ENCODE assay signal across 9 mouse cellular contexts in genomic region chr14:27623368-27623767, GRCm38 (mm10). TPM values are rescaled to one million over a fixed set of nuclear protein-coding genes. Genes with fewer than 3 reads are reported as not detected.
A peak's percentile ranks its signal among the peaks of the same experiment; 100 is the strongest.
DNase-seq lines count a peak whose midpoint lies in the region; ATAC-seq and TF ChIP-seq lines count a peak whose summit lies in the region.
"Had no signal": no experiment of that assay in that cellular context is flagged by ENCODE, and none has a peak within 500 bp of the region (broad histone marks: within the 10 kb centered on the region; RNA-seq: fewer than 3 reads in every experiment).

No protein-coding gene starts in this region.

- no peak for TF ChIP-seq CTCF in lung, postnatal 0 days (IDR thresholded peaks at IDR 0.05)

- H3K4me1 ChIP-seq in forebrain, embryonic 13.5 days, result peaks cover 13% of the 10 kb centered on the region
- H3K4me1 ChIP-seq in hindbrain, embryonic 15.5 days (replicated peaks), result peaks cover 19% of the 10 kb centered on the region
- H3K4me1 ChIP-seq in lung, postnatal 0 days (ENCODE audit: insufficient read depth, low read depth, low read length), result no peaks in the 10 kb centered on the region; the same call in 1 of the 2 replicates

- peak overlapping the region; percentile 84; the same call in 1 of the 2 replicates for H3K27ac ChIP-seq in forebrain, embryonic 13.5 days
- peak overlapping the region; percentile 86 for H3K27ac ChIP-seq in hindbrain, embryonic 15.5 days (replicated peaks)
- no peak overlapping the region for H3K27ac ChIP-seq in lung, postnatal 0 days (ENCODE audit: low read length)

- peak overlapping the region; percentile 89 for H3K9ac ChIP-seq in forebrain, embryonic 13.5 days
- H3K9ac ChIP-seq in hindbrain, embryonic 15.5 days, result peak overlapping the region; percentile 81
- 0 out of 2 replicates have a peak overlapping the region, but pooled peaks have one; percentile 3 for H3K9ac ChIP-seq in lung, postnatal 0 days (replicated peaks; ENCODE audit: low read depth)

- no peaks in the 10 kb centered on the region for H3K9me3 ChIP-seq in forebrain, embryonic 13.5 days (replicated peaks)
- H3K9me3 ChIP-seq in hindbrain, embryonic 15.5 days, result no peaks in the 10 kb centered on the region
- no peaks in the 10 kb centered on the region for H3K9me3 ChIP-seq in lung, postnatal 0 days (ENCODE audit: low read length)

- peak overlapping the region; percentile 78 for H3K4me3 ChIP-seq in forebrain, embryonic 13.5 days
- H3K4me3 ChIP-seq in hindbrain, embryonic 15.5 days, result peak overlapping the region; percentile 62
- H3K4me3 ChIP-seq in lung, postnatal 0 days (ENCODE audit: low read depth, low read length), result 0 out of 2 replicates have a peak overlapping the region, but pooled peaks have one; percentile 50

- peak overlapping the region; percentile 86 for H3K4me2 ChIP-seq in forebrain, embryonic 13.5 days
- peak overlapping the region; percentile 71 for H3K4me2 ChIP-seq in hindbrain, embryonic 15.5 days
- peak overlapping the region; percentile 90 for H3K4me2 ChIP-seq in lung, postnatal 0 days (replicated peaks; ENCODE audit: low read depth, low read length)

- ATAC-seq in forebrain, embryonic 13.5 days, result peak; percentile 90
- ATAC-seq in hindbrain, embryonic 15.5 days (ENCODE audit: low FRiP score, low read depth), result peak; percentile 84
- peak; percentile 72 for ATAC-seq in lung, postnatal 0 days

- no peaks in the 10 kb centered on the region for H3K36me3 ChIP-seq in forebrain, embryonic 13.5 days (ENCODE audit: poor library complexity, severe bottlenecking)
- H3K36me3 ChIP-seq in hindbrain, embryonic 15.5 days, result no peaks in the 10 kb centered on the region
- no peaks in the 10 kb centered on the region for H3K36me3 ChIP-seq in lung, postnatal 0 days (ENCODE audit: insufficient read depth, low read length)

- intact Hi-C loops in gastrocnemius, postnatal 14 days (cut with DNase I; ENCODE audit: low total_unique reads), result no loop called here

- H3K27me3 ChIP-seq in forebrain, embryonic 13.5 days, result no peaks in the 10 kb centered on the region
- H3K27me3 ChIP-seq in hindbrain, embryonic 15.5 days, result no peaks in the 10 kb centered on the region
- H3K27me3 ChIP-seq in lung, postnatal 0 days (replicated peaks; ENCODE audit: insufficient read depth, low read length), result 0 out of 2 replicates have a peak, but pooled peaks cover 2% of the 10 kb centered on the region

- DNase-seq in gastrocnemius, postnatal 14 days, result peak; percentile 3
- DNase-seq in gastrocnemius, postnatal 4 days (ENCODE audit: low spot score in 2 of 2), result no peak
- DNase-seq in left cerebral cortex, adult 11 months (ENCODE audit: low spot score), result peak; percentile 74
- DNase-seq in lung, postnatal 0 days (ENCODE audit: low spot score), result peak; percentile 77
- peak; percentile 86 to 93 for DNase-seq in right cerebral cortex, postnatal 10 days (ENCODE audit: low spot score in 2 of 2)
- no peak for DNase-seq in thymus, postnatal 10 days (ENCODE audit: low spot score in 2 of 2)

- 4% methylated on average over 10 of the region's 10 CpGs for WGBS in forebrain, embryonic 13.5 days
- WGBS in hindbrain, embryonic 15.5 days, result 6% methylated on average over 10 of the region's 10 CpGs
- WGBS in lung, postnatal 0 days, result 9% methylated on average over 10 of the region's 10 CpGs

- no peak for TF ChIP-seq EP300 in lung, postnatal 0 days (IDR thresholded peaks at IDR 0.05)

RNA-seq across cellular contexts. Expression of gene Erc2, which starts 1.1 kb away (rescaled TPM):
- total RNA-seq in gastrocnemius, postnatal 14 days (2021), result under 1 TPM; 0.38 to 0.86 TPM
- total RNA-seq in gastrocnemius, postnatal 4 days (2021), result 1 to 10 TPM; 3.2 to 3.3 TPM
- polyA plus RNA-seq in forebrain, embryonic 13.5 days (2015; fragmentation: Nextera tagmentation; extraction: Ambion mirVana), result 45.7 and 49.8 TPM in 2 replicates
- 76.4 and 79.4 TPM in 2 replicates for polyA plus RNA-seq in hindbrain, embryonic 15.5 days (2015; fragmentation: Nextera tagmentation; extraction: Ambion mirVana)
- 1.9 and 2.2 TPM in 2 replicates for polyA plus RNA-seq in lung, postnatal 0 days (2015; fragmentation: Nextera tagmentation; extraction: Ambion mirVana)
- total RNA-seq: hematopoietic stem cell, adult 5-6 weeks had no signal

Comparison
In these comparisons a context has a peak if more than half of its experiments do, and no peak if none do; other contexts are left out.
1. DNase-seq: peak in gastrocnemius, postnatal 14 days (single experiment), left cerebral cortex, adult 11 months (single experiment), lung, postnatal 0 days (single experiment) and right cerebral cortex, postnatal 10 days (2 of 2); none in gastrocnemius, postnatal 4 days (0 of 2) and thymus, postnatal 10 days (0 of 2).
2. H3K9ac ChIP-seq: peak in every context shown above with its lines; median percentile 89 in forebrain, embryonic 13.5 days; 81 in hindbrain, embryonic 15.5 days; 3 in lung, postnatal 0 days.
3. RNA of gene Erc2, which starts 1.1 kb away (polyA plus RNA-seq): 76.4 to 79.4 TPM in hindbrain, embryonic 15.5 days and 45.7 to 49.8 TPM in forebrain, embryonic 13.5 days; 1.9 to 2.2 TPM in lung, postnatal 0 days; every median in the first group is over 10 times any median in the second.
4. Peak in every context shown above with its lines, with median percentiles within 50 percentile points of each other: ATAC-seq, H3K4me2 ChIP-seq and H3K4me3 ChIP-seq.